Mouse (Mus musculus): ENCODE data around the gene Elk3. TPM values are rescaled to one million over a fixed set of nuclear protein-coding genes. Genes with fewer than 3 reads are reported as not detected.

Elk3 gene
- polyA plus RNA-seq, 1 experiment = 21.6 TPM

DNA sequence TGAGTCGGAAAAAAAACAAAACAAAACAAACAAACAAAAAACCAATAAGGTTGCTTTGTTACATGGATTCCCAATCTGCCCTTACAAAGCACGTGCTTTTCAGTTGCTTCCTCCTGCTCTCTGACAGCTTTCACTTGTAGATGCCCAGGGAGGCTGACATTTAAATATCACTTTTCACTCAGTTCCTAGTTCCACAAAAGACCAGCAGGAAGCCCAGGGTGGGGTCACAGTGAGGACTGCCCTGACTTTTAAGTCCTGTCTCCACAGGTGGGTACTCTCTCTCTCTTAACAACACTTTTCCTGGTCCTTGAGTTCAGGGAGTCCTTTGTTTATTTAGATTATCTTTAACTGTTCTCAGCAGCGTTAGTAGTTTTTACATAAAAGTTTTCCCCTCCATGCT is 68.7 kb downstream of the Elk3 start:
- DNase-seq (ENCODE audit: low spot score) = no peak

DNA sequence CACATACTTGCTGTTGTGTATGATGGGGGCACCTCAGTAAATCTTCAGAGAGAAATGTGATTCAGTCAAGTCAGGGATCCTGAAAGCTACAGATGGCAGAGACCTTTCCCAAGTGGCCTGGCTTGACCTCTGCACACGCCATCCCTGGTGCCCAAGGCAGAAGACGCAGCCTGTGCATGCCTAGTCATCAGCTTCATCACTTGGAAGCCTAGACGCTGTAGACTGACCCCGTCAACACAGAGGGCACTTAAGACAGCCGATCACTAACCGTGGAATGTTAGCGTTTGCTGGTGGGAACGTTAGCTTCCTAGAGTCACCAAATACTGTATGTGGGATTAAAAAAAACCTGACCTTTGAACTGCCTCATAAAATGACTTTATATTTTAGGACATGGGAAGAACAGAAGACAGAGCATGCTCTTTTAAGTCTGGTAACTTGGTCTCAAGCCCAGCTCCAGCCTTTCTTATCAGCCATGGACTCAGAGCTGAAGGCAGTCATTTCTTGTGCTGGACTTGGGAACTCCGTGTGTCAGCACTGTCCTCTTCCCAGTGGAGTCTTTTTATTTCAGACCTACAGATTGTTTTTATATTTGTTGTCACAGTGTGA is 71.6 kb downstream of the Elk3 start:
- DNase-seq (ENCODE audit: low spot score) = no peak

DNA sequence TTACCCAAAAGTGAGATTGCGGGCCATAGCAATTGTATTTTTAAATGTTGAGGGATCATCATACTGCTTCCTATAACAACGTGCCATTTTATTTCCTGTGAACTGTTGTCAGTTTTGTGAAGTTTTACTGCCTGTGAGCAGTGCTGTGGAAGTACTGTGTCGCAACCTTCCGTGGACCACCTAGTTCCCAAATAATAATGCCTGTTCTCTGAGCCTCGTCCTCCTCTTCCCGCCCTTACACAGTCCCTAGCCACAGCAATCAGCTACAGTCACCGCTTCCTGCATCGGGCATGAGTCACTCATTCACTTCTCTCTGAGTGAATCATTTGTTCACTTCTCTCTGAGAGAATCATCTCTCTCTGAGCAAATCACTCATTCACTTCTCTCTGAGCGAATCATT is 76.2 kb downstream of the Elk3 start:
- DNase-seq (ENCODE audit: low spot score) = no peak

DNA sequence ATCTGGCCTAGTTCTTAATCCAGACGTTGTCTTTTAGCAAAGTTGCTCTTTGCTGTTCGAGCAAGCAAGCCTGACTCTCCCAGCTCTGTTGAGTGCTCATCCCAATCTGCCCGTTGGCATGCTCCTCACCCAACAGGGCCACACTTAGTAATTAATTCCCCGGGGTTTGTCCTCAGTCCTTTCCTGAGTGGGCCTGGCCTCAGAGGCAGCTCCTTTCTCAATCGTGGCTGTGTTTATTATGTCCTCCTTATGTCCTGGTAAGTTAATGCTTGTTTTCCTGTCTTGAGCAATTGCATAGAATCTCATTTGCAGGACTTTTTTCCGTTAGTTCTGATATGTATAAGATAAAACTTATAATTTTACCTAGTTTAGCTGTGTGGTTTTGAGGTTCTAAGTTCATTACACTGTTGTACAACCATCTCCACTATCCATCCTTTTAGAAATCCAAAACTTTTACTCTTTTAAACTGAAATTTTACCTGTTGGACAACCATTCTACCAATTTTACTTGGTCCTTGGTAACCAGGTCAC is 77.2 kb downstream of the Elk3 start:
- no peak for DNase-seq (ENCODE audit: low spot score)

DNA sequence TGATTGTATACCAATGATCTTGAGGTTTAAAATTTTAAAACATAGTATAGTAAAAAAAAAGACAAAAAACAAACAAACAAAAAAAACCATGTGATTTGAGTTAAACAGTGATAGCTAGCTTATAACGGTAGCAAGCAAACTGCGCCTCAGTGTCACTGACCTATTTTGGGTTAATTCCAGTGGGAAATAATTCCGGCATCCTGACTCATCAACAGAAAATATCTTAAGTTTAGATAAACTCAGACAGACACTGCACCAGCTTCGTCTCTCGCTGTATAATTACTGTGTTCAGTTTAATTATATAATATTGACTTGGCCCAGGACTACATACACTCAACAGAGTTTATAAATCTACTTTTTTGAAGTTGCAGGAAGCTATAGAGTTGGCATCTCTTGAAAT is 79.0 kb downstream of the Elk3 start:
- no peak for DNase-seq (ENCODE audit: low spot score)

DNA sequence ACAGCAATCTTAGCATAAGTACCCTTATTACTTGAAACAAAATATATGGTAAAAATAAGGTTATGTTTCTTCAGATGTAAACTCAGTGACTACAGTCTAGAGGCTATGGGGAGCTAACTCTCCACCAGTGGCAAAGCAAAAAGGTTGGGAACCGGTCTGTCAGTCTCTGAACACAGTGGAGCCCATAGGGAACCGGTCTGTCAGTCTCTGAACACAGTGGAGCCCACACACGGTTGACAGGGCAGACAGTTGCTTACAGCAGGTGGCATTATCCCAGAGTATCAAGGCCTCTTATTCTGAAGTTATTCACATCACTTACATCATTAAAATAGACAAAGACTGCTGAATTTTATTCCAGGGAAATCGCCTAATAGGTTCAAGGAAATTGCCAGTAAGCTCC is 79.4 kb downstream of the Elk3 start:
- no peak for DNase-seq (ENCODE audit: low spot score)

DNA sequence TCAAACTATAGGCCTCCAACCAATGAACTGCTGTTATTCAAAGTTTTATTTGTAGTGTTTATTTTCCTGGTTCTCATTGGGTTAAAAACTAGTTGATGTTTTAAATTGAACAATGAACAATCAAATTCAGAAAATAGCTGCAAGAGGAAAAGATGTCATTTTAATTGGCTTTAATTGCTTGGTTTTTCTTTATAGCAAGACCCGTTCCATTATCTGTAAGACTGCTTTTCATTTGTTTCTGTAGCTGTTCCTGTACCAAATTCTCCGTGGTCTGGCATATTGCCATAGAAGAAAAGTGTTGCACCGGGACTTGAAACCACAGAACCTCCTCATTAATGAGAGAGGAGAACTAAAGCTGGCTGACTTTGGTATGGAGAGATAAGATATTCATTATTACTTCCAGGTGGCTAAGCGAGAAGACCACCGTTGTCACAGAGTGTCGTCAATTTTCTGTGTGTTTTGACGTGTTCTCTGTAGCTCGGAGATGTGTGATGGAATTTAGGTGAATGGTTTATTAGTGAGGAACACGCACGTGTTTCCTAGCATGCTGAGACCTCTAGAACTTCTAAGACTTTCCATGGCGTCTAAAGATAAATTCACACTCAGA is 82.4 kb downstream of the Elk3 start:
- no peak for DNase-seq (ENCODE audit: low spot score)

DNA sequence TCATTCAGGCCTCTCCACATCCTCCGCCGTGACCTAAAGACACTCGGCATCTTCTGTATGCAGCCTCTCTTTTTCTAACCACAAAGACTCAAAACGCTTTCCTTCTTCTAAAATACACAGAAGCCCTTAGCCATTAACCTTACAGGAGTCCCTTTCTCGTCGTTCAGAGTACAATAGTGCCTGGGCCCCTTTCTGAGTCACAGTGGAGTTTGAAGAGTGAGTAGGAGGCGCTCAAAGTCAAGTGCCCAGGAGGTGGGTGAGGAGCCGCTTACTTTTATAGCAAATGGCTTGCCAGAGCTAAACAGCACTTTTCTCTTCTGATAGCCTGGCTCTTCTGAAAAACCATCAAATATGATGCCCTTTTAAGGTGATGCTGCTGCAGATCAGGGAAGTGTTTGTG is 83.0 kb downstream of the Elk3 start:
- DNase-seq (ENCODE audit: low spot score) = no peak

DNA sequence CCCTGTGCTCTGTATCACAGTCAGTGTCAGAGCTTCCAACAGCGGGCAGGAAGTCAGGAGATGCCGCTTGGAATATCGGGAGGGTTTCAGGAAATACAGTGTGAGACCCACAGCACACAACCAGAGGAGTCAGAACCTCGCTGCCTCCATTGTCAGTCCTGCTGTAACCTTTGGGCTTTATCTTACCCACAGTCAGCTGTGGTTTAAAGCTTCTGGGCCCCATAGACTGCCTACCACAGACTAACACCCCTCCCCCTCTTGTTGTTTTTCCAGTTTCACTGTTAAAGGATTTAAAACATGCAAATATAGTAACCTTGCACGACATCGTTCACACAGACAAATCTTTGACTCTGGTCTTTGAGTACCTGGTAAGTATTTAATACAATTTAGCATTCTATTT is 85.2 kb downstream of the Elk3 start:
- no peak for DNase-seq (ENCODE audit: low spot score)

DNA sequence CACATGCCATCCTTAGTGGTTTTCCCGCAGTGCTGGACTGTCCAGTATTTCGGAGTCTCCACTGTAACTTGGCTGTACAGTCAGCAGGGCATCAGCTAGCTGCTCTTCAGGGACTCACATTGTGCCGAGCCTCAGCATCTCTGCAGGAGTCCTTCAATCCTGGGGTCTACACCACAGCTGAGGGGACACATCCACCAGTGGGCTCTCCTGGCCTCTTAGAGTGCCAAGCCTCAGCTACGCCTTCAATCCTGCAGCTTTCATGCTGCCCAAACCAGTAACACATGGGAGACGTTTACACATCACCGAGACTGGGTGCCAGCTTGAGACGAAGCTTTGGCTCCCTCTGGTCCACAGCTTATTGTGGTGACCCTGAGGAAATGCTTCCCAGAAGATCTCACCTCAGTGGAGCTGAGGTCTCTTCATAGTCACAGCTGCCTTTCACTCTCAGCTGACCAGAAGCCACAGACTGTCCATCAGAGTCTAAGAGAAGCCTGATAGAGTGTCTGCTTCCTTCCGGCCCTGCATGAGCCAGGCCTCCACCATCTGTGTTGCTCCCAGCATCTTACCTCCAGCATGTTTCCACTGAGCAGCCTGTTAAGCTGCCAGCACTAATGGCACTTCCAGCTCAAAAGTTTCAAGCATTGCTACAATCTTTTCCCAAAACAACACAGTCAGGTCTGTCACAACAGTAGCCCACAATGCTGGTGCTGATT is 95.7 kb downstream of the Elk3 start:
- no peak for DNase-seq (ENCODE audit: low spot score)

DNA sequence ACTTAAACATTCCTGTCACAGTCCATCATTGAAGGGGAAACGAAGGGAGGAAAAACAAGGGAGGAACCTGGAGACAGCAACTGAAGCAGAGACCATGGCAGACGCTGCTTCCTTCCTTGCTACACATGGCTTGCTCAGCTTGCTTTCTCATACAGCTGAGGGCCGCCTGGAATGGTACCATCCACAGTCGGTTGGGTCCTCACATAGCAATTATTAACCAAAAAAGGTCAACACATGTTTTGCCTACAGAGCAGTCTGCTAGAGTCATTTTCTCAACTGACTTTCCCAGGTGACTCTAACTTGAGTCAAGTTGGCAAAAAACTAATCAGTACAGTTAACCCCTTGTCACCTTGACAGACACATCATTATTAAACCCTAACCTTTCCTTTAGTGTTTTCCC is 96.7 kb downstream of the Elk3 start:
- DNase-seq (ENCODE audit: low spot score) = no peak

DNA sequence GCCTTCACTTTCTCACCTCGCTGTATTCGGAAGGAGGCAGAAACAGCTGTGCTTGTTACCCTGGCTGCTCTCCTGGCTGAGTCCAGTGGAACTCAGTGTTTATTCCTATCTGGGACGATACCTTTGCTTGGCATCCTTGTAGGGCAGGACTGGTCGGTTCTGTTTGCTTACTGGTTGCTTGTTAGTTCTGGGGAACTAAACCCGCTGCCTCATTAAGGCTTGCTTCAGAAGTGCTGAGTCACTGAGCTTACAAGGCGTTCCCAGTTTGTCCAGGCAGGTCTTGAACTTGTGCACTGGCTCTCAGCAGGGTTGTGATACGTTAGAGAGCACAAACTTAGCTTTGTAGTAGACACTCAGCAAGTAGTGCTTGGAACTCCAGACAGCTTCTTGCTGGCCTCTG is 97.6 kb downstream of the Elk3 start:
- DNase-seq (ENCODE audit: low spot score) = no peak

DNA sequence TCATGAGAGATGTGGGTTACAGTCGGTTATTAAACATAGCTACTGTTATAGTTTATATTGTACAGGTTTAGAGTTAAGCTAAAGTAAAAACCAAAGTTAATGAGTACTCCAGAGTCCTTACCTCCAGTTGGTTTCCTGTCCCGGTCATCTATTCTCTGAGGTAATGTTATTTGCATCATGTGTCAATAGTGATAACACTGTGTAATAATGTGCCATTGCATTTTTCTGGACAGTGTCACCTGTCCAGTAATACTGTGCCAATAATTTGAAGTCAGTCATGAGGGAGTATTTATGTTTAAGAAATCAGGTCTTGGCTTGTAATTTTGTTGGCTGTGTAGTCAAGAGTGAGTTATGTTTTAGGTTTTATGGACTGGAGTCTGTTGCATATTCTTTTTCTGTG is 98.2 kb downstream of the Elk3 start:
- no peak for DNase-seq (ENCODE audit: low spot score)

DNA sequence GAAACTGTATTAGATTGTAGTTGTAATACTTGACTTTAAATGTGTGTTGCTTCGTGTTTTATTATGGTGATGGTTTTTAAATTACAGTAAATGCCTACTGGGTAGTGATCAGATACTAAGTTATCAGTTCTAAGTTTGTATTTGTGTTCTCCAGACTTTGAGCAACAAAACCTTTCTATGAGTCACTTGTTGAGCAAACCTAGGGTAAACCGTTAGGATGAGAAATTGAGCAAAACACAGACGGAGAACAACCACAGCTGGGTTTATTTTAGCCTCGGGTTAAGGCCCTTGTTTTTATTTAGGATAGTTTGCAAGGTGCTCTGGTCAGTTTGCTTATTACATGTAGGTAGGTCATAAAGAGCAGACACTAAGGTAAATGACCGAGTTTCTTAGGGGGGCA is 103.8 kb downstream of the Elk3 start:
- DNase-seq (ENCODE audit: low spot score) = no peak

DNA sequence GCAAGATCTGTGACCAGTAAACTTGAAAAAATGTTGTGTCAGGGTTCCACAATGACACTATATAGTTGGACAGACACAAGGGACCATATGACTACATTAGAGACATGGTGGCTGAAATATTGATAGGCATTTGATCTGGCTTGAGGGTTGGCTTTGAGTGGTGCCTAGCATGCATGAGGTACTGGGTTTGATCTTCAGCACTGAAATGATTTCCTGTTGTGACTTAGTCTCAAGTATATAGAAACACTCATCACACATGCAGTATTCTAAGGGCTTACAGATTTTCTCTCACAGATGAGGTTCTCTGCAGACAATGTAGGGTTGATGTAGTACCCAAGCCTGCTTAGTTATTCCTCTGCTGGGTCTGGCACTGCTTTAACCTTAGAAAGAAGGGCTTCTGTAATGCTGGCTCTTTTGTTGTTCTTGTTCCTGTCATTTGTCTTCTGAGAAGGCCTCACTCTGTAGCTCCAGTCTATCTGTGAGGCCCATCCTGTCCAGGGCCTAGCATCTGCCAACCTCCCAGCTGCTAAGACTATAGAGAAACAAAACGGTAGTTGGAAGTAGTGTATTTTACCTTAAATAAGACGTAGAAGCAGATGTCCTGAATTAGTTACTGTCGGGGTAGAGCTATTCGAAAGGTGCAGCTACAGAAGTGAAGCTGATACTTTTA is 105.5 kb downstream of the Elk3 start:
- no peak for DNase-seq (ENCODE audit: low spot score)

DNA sequence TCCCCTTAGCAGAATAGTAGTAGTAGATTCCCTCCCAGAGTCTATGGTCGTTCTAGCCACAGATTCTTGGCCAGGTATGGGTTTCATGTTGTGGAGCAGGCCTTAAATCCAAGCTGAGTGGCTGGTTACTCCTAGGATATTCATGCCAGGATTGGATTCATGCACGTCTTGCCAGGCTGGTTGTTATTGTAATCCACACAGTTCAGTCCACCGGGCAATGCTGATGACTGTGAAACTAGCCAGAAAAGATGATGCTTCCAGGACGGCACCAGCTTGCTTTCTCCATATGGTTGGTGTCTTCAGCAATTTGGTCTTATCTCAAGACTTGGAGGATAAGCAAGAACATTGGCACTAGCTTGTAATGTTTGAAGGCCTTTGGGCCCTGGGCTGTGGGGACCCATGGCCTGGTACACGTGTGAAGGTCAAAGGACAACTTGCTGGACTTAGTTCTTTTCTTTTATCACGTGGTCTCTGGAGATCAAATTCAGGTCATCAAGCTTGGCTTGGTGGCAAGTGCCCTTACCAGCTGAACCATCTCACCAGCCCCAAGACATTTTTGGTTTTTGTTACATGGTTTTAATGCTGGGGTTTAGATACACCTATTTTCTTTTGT is 109.0 kb downstream of the Elk3 start:
- no peak for DNase-seq (ENCODE audit: low spot score)

DNA sequence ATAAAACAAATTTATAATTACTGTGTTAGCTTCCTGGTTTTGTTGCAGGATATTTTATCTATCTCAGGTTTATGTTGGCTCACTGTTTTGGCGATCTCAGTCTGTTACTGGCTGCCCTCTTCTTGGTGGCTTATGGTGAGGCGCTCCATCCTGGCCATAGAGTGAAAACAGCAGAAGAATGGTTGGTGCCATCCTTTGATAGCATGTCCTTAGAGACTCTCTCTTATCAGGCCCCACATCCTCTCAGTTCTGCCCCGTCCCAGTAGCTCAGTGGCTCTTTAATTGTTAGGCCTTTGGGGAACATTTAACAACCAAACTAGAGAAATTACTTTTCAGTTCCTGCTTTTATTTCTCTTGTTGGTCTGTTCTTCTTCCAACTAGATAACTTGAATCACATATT is 112.0 kb downstream of the Elk3 start:
- no peak for DNase-seq (ENCODE audit: low spot score)

Other genes starting within 250 kb of the Elk3 start
- gene Cfap54, start 229.5 kb downstream of the Elk3 start, polyA plus RNA-seq (2012; rRNA removed) = 0.01 and 0.18 TPM in 2 replicates
- 27.2 and 27.6 TPM in 2 replicates for gene Cdk17, start 150.3 kb downstream of the Elk3 start, polyA plus RNA-seq (2012; rRNA removed)
- gene Lta4h, start 142.3 kb upstream of the Elk3 start, polyA plus RNA-seq (2012; rRNA removed) = 78.4 and 82.2 TPM in 2 replicates
- 0.08 and 0.10 TPM in 2 replicates for gene Hal, start 177.6 kb upstream of the Elk3 start, polyA plus RNA-seq (2012; rRNA removed)
- gene Amdhd1, start 228.9 kb upstream of the Elk3 start, polyA plus RNA-seq (2012; rRNA removed) = 0.67 and 0.83 TPM in 2 replicates
- 0.01 TPM in 1 of 2 replicates, not detected in the other for gene Ccdc38, start 229.5 kb upstream of the Elk3 start, polyA plus RNA-seq (2012; rRNA removed)